Mouse (Mus musculus): ENCODE results near the gene Mfsd12.

The Mfsd12 gene

GRCm38 (mm10) chr10:81355533-81355932 is 1.8 kb upstream of the Mfsd12 start:
- DNase-seq (ENCODE audit: low spot score in 2 of 2), result no peak

DNA sequence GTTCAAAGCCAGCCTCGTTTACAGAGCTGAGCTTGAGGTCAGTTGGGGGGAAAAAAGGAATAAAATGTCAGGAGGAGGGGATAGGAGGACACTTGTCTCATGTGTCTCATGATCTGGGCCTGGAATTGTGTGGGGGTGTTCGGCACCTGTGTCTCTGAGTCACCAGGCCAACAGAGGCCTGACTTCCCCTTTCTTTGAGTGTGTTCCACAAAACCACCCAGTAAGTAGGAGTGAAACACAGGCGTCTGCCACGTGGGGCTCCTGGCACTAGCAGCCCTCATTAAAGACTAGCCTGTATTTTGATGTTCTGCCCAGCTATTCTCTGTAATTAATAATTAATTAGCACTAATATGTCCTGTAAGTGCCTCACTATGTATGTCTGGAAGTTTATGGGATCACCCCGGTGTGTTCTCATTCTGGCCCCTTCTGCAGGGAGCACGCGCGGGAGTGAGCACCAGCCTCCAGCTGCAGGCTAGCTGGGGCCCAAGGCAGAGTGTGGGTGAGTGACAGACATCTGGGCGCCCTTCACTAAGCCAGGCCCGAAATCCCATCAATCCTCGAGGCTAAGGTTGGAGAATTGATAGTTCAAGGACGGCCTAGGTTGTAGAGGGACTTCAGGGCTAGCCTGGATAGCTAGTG is 820 bp upstream of the Mfsd12 start:
- peak in 1 of 2 experiments; percentile 52 for DNase-seq (ENCODE audit: low spot score in 2 of 2)

DNA sequence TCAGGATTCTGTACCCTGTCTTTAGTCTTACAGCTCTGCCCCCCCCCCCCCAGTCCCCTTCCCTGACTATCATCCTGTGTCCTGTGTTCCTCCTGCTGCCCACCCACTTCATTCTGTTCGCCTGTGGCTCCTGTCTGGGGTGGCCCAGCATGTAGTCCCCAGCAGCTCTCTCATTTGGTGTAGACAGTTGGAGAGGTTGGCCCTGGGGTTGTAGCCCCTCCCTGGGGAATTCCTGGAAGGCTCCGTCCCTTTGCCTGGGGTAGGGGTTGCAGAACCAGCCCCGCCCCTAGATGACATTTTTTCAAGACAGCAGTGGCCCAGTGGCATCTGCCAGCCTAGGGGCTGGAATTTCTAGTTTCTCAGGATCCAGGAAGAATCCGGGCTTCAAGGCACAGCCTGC is 918 bp downstream of the Mfsd12 start:
- no peak for DNase-seq (ENCODE audit: low spot score in 2 of 2)

- DNase-seq (ENCODE audit: low spot score in 2 of 2), result no peak
Measured at GRCm38 (mm10) chr10:81358841-81359240, 1.6 kb downstream of the Mfsd12 start.

- no peak for DNase-seq (ENCODE audit: low spot score in 2 of 2)
Measured at GRCm38 (mm10) chr10:81360721-81361120, 3.4 kb downstream of the Mfsd12 start.

- no peak for DNase-seq (ENCODE audit: low spot score in 2 of 2)
Measured at GRCm38 (mm10) chr10:81362336-81362949, 5.2 kb downstream of the Mfsd12 start.

DNA sequence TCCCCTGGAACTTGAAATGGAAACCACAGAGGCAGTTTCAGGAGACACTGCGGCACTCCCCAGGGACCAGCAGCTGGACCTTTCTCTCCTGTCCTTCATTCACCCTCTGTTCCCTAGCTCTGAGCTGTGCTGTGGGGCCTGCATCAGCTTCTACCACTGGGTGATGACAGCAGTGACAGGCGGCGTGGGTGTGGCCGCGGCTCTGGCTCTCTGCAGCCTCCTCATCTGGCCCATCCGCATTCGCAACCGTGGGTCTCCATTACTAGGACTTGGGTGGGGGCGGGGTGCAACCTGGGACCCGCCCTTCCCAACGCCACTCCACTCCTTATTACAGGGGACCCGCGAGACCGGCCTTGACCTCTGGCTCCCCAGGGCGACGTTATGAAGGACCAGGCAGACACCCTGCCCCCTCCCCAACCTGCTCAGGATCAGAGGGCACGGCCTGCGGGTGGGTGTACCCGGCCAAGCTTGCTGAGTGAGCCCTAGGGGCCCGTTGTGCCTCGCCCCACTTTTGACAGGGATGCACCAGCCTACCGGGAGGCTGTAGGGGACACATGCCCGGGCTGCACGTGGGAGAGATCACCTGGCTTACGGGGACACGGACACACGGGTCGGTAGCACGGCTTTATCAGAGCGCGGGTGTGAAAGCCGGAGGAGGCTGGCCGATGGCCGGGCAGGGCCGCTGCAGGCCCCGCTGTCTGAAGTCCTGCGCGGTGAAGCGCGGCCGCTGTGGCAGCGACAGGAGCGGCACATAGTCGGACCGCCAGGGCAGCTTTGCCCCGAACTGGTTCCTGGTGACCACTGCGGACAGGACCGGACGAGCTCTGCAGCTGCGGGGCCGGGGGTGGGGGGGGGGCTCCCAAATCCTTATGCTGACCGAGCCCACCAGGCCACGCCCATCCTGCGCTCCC is 6.4 kb downstream of the Mfsd12 start:
- DNase-seq (ENCODE audit: low spot score in 2 of 2), result no peak

- no peak for DNase-seq (ENCODE audit: low spot score in 2 of 2)
Measured at GRCm38 (mm10) chr10:81364666-81365065, 7.4 kb downstream of the Mfsd12 start.

DNA sequence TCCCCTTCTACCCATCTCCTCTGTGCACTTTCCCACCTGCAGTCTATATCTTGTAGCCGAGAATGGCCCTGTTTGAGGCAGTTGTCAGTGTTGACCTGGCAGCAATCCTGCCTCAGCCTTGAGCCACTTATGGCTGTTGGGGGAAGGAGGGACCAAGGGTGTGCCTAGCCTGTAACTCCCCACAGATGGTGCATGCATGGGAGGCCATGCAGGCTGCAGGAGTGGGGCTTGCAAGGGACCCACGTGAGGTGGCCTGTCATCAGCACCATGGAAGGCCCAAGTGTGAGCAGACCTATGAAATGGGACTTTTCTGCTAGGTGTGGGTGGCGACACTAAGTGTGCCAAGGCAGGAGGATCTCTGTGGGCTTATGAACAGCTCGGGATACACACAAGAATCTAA is 7.8 kb downstream of the Mfsd12 start:
- no peak for DNase-seq (ENCODE audit: low spot score in 2 of 2)

GRCm38 (mm10) chr10:81365672-81366476 is 8.6 kb downstream of the Mfsd12 start, which contains the start of gene 4930404N11Rik:
4930404N11Rik (minus strand) TSS chr10:81365816.
- no peak for DNase-seq (ENCODE audit: low spot score in 2 of 2)

DNA sequence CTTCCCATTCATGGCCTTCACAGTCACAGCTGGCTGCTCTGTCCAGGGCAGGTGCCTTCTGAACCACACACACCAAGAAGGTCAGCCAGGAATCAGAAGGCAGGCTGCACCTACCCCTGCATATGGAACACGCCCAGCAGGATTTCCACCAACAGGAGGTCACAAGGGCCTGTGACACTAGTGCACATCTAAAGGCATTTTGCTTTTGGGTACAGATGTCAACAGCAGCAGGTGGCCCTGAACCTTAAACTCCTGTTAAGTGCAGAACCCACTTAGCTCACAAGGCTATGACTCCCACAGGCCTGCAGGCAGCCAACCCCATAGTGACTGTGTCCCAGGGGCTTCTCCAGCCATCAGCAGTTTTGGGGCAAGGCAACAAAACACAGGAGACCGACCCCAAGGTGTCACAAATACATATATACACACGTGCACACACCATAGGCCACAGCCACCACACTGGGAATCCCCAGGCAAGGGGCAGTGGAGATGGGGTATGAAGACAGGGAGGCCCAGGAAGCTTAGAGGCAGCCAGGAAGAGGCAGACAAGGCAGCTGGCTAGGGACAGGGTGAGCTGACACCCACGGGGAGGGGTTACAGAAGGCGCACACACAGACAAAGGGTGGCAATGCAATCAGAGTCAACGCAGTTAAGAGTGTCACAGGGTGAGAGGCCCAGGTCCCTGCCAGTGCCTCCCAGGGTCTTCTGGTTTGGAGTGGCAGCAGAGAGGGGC is 9.4 kb downstream of the Mfsd12 start:
- DNase-seq (ENCODE audit: low spot score in 2 of 2), result no peak

GRCm38 (mm10) chr10:81367207-81367495 is 9.9 kb downstream of the Mfsd12 start:
- no peak for DNase-seq (ENCODE audit: low spot score in 2 of 2)

DNA sequence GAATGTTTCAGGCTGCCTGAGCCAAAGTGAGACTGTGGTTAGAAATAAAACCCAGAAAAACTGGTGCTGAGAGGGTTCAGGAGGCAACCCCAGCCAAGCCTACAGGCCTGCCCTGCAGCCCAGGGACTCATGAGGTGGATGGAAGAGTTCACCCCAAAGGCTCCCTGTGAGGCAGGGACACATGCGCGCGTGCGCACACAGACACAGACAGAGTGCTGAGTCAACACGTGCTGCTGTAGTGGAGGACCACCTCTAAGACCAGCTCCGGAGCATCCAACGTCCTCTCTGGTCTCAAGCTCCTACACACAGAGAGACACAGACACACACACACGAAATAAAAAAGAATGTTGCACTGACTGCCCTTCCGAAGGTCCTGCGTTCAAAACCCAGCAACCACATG is 18.0 kb downstream of the Mfsd12 start:
- DNase-seq (ENCODE audit: low spot score in 2 of 2), result no peak

DNA sequence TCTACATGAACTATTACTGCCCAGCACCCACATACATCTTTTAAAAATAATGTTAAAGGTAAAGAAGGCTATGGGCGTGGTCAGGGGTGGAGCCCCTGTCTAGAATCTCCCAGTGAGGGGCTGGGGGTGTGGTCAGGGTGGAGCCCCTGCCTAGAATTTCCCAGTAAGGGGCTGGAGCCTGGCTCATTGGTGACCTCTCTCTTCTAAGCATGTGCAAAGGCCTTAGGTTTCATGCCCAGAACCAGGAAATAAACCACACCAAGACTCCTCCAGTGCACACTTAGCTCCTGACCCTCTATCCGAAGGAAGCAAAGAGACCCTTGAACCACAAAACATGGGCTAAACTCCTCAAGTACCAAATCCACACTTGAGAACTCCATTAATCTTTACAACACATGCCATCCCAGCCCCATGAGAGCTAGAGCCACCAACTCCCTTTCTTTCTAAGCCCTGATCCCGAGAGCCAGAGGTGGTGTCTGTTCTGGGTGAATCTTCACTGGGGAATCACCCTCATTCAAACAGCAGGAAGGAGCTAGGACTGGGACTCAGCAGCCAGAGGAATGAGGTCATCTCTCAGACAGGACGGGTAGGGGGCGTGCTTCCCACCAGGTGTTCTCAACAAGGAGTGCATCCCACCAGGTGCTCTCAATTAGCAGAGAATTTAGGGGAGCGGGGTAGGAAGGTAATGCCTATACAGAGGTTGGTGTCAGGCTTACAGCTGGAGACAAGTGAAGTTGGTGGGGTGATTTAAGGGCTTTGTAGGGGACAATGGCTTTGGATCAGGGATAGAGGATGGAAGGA is 19.5 kb downstream of the Mfsd12 start:
- no peak for DNase-seq (ENCODE audit: low spot score in 2 of 2)

- DNase-seq (ENCODE audit: low spot score in 2 of 2), result no peak
Measured at GRCm38 (mm10) chr10:81377362-81377664, 20.0 kb downstream of the Mfsd12 start.

GRCm38 (mm10) chr10:81377793-81378552 is 20.7 kb downstream of the Mfsd12 start, which contains the start of gene Fzr1:
Fzr1 (minus strand) TSS chr10:81378516.
- no peak for DNase-seq (ENCODE audit: low spot score in 2 of 2)

DNA sequence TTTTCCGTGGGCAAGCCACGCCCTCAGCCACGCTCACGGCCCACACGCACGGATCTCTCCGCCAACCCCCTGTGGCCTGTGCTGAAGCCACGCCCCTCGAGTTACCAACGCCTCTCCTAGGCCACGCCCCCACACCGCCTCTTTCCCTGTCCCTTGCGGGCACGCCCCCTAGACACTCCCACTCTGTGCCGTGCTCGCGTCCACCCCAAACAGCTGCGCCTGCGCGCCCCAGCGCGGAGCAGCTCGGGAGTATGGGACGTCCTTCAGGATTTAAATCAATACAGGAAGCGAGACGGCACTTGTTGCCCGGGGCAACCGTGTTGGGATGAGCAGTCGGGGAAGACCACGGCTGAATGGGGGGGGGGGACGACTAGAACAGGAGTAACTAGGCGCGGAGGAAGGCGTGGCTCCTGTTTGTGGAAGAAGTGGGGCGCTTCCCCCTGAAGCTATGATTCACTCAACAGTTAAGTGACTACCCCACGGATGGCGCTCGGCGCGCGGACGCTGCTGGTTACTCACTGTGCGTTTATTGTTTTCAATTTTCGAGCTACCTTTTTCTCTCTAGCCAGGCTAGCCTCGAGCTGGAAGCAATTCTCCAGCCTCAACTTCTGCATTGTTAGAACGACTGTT is 21.4 kb downstream of the Mfsd12 start:
- DNase-seq (ENCODE audit: low spot score in 2 of 2), result peak; percentile 100

- no peak for DNase-seq (ENCODE audit: low spot score in 2 of 2)
Measured at GRCm38 (mm10) chr10:81379183-81379553, 21.9 kb downstream of the Mfsd12 start.

DNA sequence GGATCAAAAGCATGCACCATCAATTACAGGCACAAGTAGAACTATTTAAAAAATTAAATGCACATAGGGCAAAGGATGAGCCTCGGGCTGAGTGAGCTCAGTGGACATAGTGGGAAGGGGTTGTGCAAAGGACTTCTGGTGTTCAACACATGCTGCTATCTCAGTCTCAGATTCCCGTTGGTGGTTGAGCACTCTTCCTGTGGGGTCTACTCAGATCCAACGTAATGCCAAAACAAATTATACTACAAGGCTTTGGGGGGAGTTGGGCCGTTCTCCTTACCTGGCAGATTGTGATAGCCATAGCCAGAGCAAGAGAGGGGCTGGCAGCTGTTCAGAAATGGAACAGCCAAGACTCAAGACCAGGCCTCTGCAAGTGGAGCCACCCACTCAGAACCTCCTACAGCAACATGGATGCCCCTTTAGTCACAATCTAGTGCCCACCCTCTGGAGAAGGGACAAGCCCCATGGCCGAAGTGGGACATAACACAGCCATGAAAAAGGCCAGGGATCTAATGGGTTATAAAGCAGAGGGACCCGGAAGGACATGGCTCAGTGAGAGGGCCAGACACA is 22.6 kb downstream of the Mfsd12 start:
- no peak for DNase-seq (ENCODE audit: low spot score in 2 of 2)

Data from right cerebral cortex, postnatal 10 days (tissue).